Mouse (Mus musculus) liver, adult 2 months (tissue): Measurements from ENCODE around the gene Rcan3.

ENCODE experiments used
- CTCF ChIP-seq: fragments of 200-500 bp; IDR thresholded peaks from 2 replicates; pipeline ENCODE4 v1.5.1; 2011; ENCODE audit warnings: low read depth, low read length, control low read depth
- POLR2A ChIP-seq: fragments of 200-500 bp; IDR thresholded peaks from 2 replicates; pipeline ENCODE4 v1.6.1; 2011; ENCODE audit warnings: low read length, control low read depth; ENCODE audit not compliant: insufficient read depth; ENCODE audit errors: extremely low read depth

- TF ChIP-seq CTCF (no peak), POLR2A (no peak)
Observed at GRCm38 (mm10) chr4:135425625-135426024, 8.0 kb downstream of the Rcan3 start.
